Mouse (Mus musculus) testis, adult 2 months (tissue): Measurements from ENCODE around the gene Tcte1. TPM values are rescaled to one million over a fixed set of nuclear protein-coding genes. Genes with fewer than 3 reads are reported as not detected.

Source experiments
- H3K27ac ChIP-seq: fragments of 200-500 bp; 2 replicates; pipeline ENCODE4 v1.5.1; 2012; ENCODE audit warnings: low read depth, low read length; ENCODE audit not compliant: control insufficient read depth, insufficient read depth
- H3K27me3 ChIP-seq: fragments of 200-500 bp; 2 replicates; pipeline ENCODE4 v1.6.1; 2012; ENCODE audit warnings: mild to moderate bottlenecking, low read length, moderate library complexity; ENCODE audit not compliant: control insufficient read depth, insufficient read depth
- H3K36me3 ChIP-seq: fragments of 200-500 bp; 2 replicates; pipeline ENCODE4 v1.6.1; 2012; ENCODE audit warnings: mild to moderate bottlenecking, low read length; ENCODE audit not compliant: control insufficient read depth, insufficient read depth
- H3K4me1 ChIP-seq: fragments of 200-500 bp; 2 replicates; pipeline ENCODE4 v1.6.1; 2012; ENCODE audit warnings: low read length; ENCODE audit not compliant: control insufficient read depth, insufficient read depth
- H3K4me3 ChIP-seq: fragments of 200-500 bp; 2 replicates; pipeline ENCODE4 v1.5.1; 2012; ENCODE audit warnings: low read depth, mild to moderate bottlenecking, low read length, moderate library complexity, mixed read lengths; ENCODE audit not compliant: control insufficient read depth
- CTCF ChIP-seq: fragments of 200-500 bp; IDR thresholded peaks from 2 replicates; pipeline ENCODE4 v1.5.1; 2012; ENCODE audit warnings: low read depth, mild to moderate bottlenecking, inconsistent platforms, low read length, moderate library complexity; ENCODE audit not compliant: control insufficient read depth, insufficient read depth, insufficient replicate concordance
- POLR2A ChIP-seq: fragments of 200-500 bp; IDR thresholded peaks from 2 replicates; pipeline ENCODE4 v1.6.1; 2012; ENCODE audit warnings: low read depth, mild to moderate bottlenecking, inconsistent platforms, low read length, moderate library complexity; ENCODE audit not compliant: control insufficient read depth
- polyA plus RNA-seq: library from polyadenylated mRNA; depleted of rRNA; stranded (reverse); fragments of >200 nt; gene quantifications from 2 replicates; pipeline ENCODE4 v1.2.3, GENCODE M21; 2012

Tcte1 gene
- polyA plus RNA-seq, 1 experiment, result 261 TPM

- Histone ChIP-seq H3K4me3 (no peak overlapping the region), H3K27me3 (peaks cover 4% of the 10 kb centered on the region; the same call in 1 of the 2 replicates), H3K4me1 (peaks cover 30% of the 10 kb centered on the region), H3K27ac (no peak overlapping the region), H3K36me3 (no peaks in the 10 kb centered on the region)
- TF ChIP-seq POLR2A, result no peak
- no peak for TF ChIP-seq CTCF
Observed at GRCm38 (mm10) chr17:45547461-45548190, 24.4 kb downstream of the Tcte1 start.

DNA sequence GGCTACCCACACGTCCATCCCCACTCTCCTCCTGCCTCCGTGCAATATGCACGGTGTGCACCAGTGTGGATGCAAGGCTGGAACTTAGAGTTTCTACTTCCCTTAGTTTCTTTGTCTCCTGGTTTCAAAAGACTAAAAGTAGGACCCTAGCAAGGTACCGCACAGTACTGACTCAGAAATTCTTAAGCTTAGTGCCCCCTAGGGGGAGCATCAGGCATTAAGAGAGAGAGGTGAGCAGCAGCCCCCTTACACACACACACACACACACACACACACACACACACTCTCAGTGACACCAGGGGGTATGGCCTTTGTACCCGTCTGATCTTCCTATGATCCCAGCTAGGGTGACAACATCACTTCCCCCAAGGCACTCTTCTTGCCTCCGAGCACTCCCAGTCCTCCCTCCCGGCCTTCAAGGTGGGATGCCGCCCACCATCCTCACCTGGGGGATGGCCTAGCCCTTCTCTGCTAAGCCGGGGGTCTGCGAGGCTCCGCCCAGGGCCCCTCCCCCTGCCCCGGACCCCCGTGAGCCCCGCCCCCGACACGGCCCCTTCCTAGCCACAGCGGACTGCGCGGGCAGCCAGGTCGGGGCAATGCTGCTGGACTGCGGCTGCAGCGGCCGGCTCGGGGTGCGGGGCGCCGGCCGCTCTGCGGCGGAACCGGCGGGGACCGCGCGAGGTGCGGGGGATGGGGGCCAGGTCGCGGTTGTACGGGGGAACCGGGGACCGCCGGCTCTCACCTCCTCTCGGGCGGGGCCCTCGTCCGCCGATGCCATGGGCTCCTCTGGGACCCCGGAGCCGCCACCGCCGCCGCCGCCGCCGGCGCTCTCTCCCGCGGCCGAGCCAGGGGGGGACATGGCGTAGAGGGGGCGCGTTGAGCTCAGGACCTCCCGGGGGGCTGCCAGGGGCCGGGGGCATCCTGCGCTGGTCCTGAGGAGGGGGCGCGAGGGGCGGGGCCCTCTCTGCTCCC, 25.6 kb downstream of the Tcte1 start:
- Histone ChIP-seq H3K36me3 (no peaks in the 10 kb centered on the region), H3K4me3 (peak overlapping the region; percentile 34; the same call in 1 of the 2 replicates), H3K27me3 (peaks cover 4% of the 10 kb centered on the region; the same call in 1 of the 2 replicates), H3K27ac (no peak overlapping the region), H3K4me1 (peaks cover 30% of the 10 kb centered on the region)
- TF ChIP-seq POLR2A (no peak), CTCF (no peak)

GRCm38 (mm10) chr17:45549617-45550181, 26.5 kb downstream of the Tcte1 start, which contains the start of gene Tmem151b:
TSS of gene Tmem151b (minus strand) at chr17:45549677.
- H3K27ac ChIP-seq, result no peak within 1 kb of the TSS
- no peaks in the 10 kb centered on the region for H3K36me3 ChIP-seq
- peaks cover 22% of the 10 kb centered on the region for H3K4me1 ChIP-seq
- peak within 1 kb of the TSS; percentile 49 for H3K4me3 ChIP-seq
- no peak for TF ChIP-seq POLR2A
- TF ChIP-seq CTCF, result no peak
- peaks cover 4% of the 10 kb centered on the region; the same call in 1 of the 2 replicates for H3K27me3 ChIP-seq

DNA sequence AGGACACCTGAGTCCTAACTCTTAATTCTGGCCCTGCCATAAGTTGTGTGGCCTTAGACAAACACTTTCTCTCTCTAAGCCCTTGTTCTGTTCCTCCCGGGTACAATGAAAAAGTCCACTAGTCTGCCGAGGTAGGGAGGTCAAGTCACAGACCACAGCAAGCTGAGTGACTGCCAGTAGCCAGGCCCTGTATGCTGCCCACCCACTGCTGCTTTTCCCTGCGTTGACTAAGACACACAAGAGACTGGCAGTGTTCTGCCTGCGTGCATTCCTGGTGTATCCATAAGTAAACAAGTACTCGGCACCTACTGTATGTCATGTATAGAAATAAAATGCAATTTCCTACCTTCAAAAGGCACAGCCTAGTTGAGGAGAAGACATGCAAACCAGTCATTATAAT, 27.0 kb downstream of the Tcte1 start:
- Histone ChIP-seq H3K27me3 (peaks cover 4% of the 10 kb centered on the region; the same call in 1 of the 2 replicates), H3K36me3 (no peaks in the 10 kb centered on the region), H3K4me3 (no peak overlapping the region), H3K27ac (no peak overlapping the region), H3K4me1 (peaks cover 18% of the 10 kb centered on the region)
- TF ChIP-seq CTCF (no peak), POLR2A (no peak)

DNA sequence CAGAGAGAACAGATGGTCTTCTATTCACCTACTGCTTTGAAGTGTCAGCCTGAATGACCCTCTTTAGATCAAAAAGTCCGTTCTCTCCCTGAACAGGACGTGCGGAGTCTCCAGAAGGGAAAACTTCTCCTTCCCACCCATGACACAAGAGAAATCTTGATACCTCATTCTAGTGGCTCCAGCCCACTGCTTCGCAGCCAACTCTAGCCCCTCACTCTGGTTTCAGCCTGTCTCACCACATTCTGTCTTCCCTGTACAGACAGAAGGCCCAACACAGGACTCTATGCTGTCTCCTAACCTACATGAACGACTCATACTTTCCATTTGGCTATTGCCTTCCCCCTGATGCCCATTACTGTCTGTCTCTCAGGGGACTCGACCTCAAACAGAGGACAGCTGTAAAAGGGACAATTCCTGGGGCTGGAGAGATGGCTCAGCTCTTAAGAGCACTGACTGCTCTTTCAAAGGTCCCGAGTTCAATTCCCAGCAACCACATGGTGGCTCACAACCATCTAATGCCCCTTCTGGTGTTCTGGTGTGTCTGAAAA, 28.1 kb downstream of the Tcte1 start:
- Histone ChIP-seq H3K27me3 (peaks cover 4% of the 10 kb centered on the region; the same call in 1 of the 2 replicates), H3K4me3 (no peak overlapping the region), H3K27ac (no peak overlapping the region), H3K36me3 (no peaks in the 10 kb centered on the region), H3K4me1 (peaks cover 17% of the 10 kb centered on the region)
- no peak for TF ChIP-seq POLR2A
- TF ChIP-seq CTCF, result no peak

- Histone ChIP-seq H3K27me3 (peaks cover 4% of the 10 kb centered on the region; the same call in 1 of the 2 replicates), H3K4me1 (peaks cover 17% of the 10 kb centered on the region), H3K27ac (no peak overlapping the region), H3K4me3 (no peak overlapping the region), H3K36me3 (no peaks in the 10 kb centered on the region)
- peak; percentile 71; the same call in 1 of the 2 replicates for TF ChIP-seq CTCF
- TF ChIP-seq POLR2A, result 0 out of 2 replicates have a peak, but pooled peaks have one; percentile 13
Observed at GRCm38 (mm10) chr17:45551816-45552451, 28.7 kb downstream of the Tcte1 start.
